Mouse (Mus musculus): Measurements from ENCODE around the gene Psmd9. TPM values are rescaled to one million over a fixed set of nuclear protein-coding genes. Genes with fewer than 3 reads are reported as not detected.
A peak's percentile ranks its signal among the peaks of the same experiment; 100 is the strongest.

Gene Psmd9
- polyA plus RNA-seq, 1 experiment = 36.3 TPM

GRCm38 (mm10) chr5:123134186-123134874 lies 34.9 kb upstream of the Psmd9 start:
- Histone ChIP-seq H3K4me1 (ENCODE audit: control insufficient read depth, insufficient read depth, low read length) (peaks cover 53% of the 10 kb centered on the region), H3K27ac (ENCODE audit: control insufficient read depth, insufficient read depth, low read depth, low read length) (peak overlapping the region; percentile 45), H3K27me3 (ENCODE audit: control insufficient read depth, insufficient read depth, low read length) (no peaks in the 10 kb centered on the region), H3K36me3 (ENCODE audit: control insufficient read depth, insufficient read depth, low read length) (no peaks in the 10 kb centered on the region), H3K4me3 (ENCODE audit: control insufficient read depth, low read depth, low read length) (peak overlapping the region; percentile 63)
- TF ChIP-seq POLR2A (IDR thresholded peaks at IDR 0.05; ENCODE audit: control insufficient read depth, low read depth, low read length) = no peak
- no peak for TF ChIP-seq CTCF (IDR thresholded peaks at IDR 0.05; ENCODE audit: control insufficient read depth, insufficient read depth, insufficient replicate concordance, low read depth, low read length)

- Histone ChIP-seq H3K4me1 (ENCODE audit: control insufficient read depth, insufficient read depth, low read length) (peaks cover 59% of the 10 kb centered on the region), H3K4me3 (ENCODE audit: control insufficient read depth, low read depth, low read length) (peak overlapping the region; percentile 63), H3K27ac (ENCODE audit: control insufficient read depth, insufficient read depth, low read depth, low read length) (peak overlapping the region; percentile 58), H3K27me3 (ENCODE audit: control insufficient read depth, insufficient read depth, low read length) (no peaks in the 10 kb centered on the region), H3K36me3 (ENCODE audit: control insufficient read depth, insufficient read depth, low read length) (no peaks in the 10 kb centered on the region)
- TF ChIP-seq POLR2A (IDR thresholded peaks at IDR 0.05; ENCODE audit: control insufficient read depth, low read depth, low read length) = no peak
- TF ChIP-seq CTCF (IDR thresholded peaks at IDR 0.05; ENCODE audit: control insufficient read depth, insufficient read depth, insufficient replicate concordance, low read depth, low read length) = no peak
Measured at GRCm38 (mm10) chr5:123134875-123135382, 34.3 kb upstream of the Psmd9 start.

GRCm38 (mm10) chr5:123135471-123136360 lies 33.5 kb upstream of the Psmd9 start:
- Histone ChIP-seq H3K27me3 (ENCODE audit: control insufficient read depth, insufficient read depth, low read length) (no peaks in the 10 kb centered on the region), H3K36me3 (ENCODE audit: control insufficient read depth, insufficient read depth, low read length) (no peaks in the 10 kb centered on the region), H3K4me3 (ENCODE audit: control insufficient read depth, low read depth, low read length) (peak overlapping the region; percentile 63), H3K27ac (ENCODE audit: control insufficient read depth, insufficient read depth, low read depth, low read length) (peak overlapping the region; percentile 85), H3K4me1 (ENCODE audit: control insufficient read depth, insufficient read depth, low read length) (peaks cover 59% of the 10 kb centered on the region)
- TF ChIP-seq POLR2A (IDR thresholded peaks at IDR 0.05; ENCODE audit: control insufficient read depth, low read depth, low read length) = peak; percentile 48
- 0 out of 2 replicates have a peak, but pooled peaks have one; percentile 6 for TF ChIP-seq CTCF (IDR thresholded peaks at IDR 0.05; ENCODE audit: control insufficient read depth, insufficient read depth, insufficient replicate concordance, low read depth, low read length)

GRCm38 (mm10) chr5:123136361-123137043 lies 32.7 kb upstream of the Psmd9 start:
- no peaks in the 10 kb centered on the region for H3K27me3 ChIP-seq (ENCODE audit: control insufficient read depth, insufficient read depth, low read length)
- TF ChIP-seq POLR2A (IDR thresholded peaks at IDR 0.05; ENCODE audit: control insufficient read depth, low read depth, low read length) (peak; percentile 64; the same call in 1 of the 2 replicates), CTCF (IDR thresholded peaks at IDR 0.05; ENCODE audit: control insufficient read depth, insufficient read depth, insufficient replicate concordance, low read depth, low read length) (no peak)
- peak overlapping the region; percentile 63 for H3K4me3 ChIP-seq (ENCODE audit: control insufficient read depth, low read depth, low read length)
- H3K27ac ChIP-seq (ENCODE audit: control insufficient read depth, insufficient read depth, low read depth, low read length) = peak overlapping the region; percentile 91
- H3K36me3 ChIP-seq (ENCODE audit: control insufficient read depth, insufficient read depth, low read length) = no peaks in the 10 kb centered on the region
- H3K4me1 ChIP-seq (ENCODE audit: control insufficient read depth, insufficient read depth, low read length) = peaks cover 66% of the 10 kb centered on the region

- Histone ChIP-seq H3K4me3 (ENCODE audit: control insufficient read depth, low read depth, low read length) (peak overlapping the region; percentile 63), H3K27ac (ENCODE audit: control insufficient read depth, insufficient read depth, low read depth, low read length) (peak overlapping the region; percentile 91), H3K36me3 (ENCODE audit: control insufficient read depth, insufficient read depth, low read length) (no peaks in the 10 kb centered on the region), H3K4me1 (ENCODE audit: control insufficient read depth, insufficient read depth, low read length) (peaks cover 62% of the 10 kb centered on the region), H3K27me3 (ENCODE audit: control insufficient read depth, insufficient read depth, low read length) (no peaks in the 10 kb centered on the region)
- TF ChIP-seq POLR2A (IDR thresholded peaks at IDR 0.05; ENCODE audit: control insufficient read depth, low read depth, low read length) = 0 out of 2 replicates have a peak, but pooled peaks have one; percentile 28
- TF ChIP-seq CTCF (IDR thresholded peaks at IDR 0.05; ENCODE audit: control insufficient read depth, insufficient read depth, insufficient replicate concordance, low read depth, low read length) = no peak
Measured at GRCm38 (mm10) chr5:123137044-123137909, 31.9 kb upstream of the Psmd9 start.

GRCm38 (mm10) chr5:123137910-123138229 lies 31.3 kb upstream of the Psmd9 start:
- H3K4me3 ChIP-seq (ENCODE audit: control insufficient read depth, low read depth, low read length) = peak overlapping the region; percentile 63
- H3K27ac ChIP-seq (ENCODE audit: control insufficient read depth, insufficient read depth, low read depth, low read length) = peak overlapping the region; percentile 91
- peaks cover 57% of the 10 kb centered on the region for H3K4me1 ChIP-seq (ENCODE audit: control insufficient read depth, insufficient read depth, low read length)
- H3K36me3 ChIP-seq (ENCODE audit: control insufficient read depth, insufficient read depth, low read length) = no peaks in the 10 kb centered on the region
- no peaks in the 10 kb centered on the region for H3K27me3 ChIP-seq (ENCODE audit: control insufficient read depth, insufficient read depth, low read length)
- TF ChIP-seq CTCF (IDR thresholded peaks at IDR 0.05; ENCODE audit: control insufficient read depth, insufficient read depth, insufficient replicate concordance, low read depth, low read length) = no peak
- TF ChIP-seq POLR2A (IDR thresholded peaks at IDR 0.05; ENCODE audit: control insufficient read depth, low read depth, low read length) = no peak

Data from testis, adult 2 months (tissue).